Mouse (Mus musculus): ENCODE data around the gene Shbg.

Gene Shbg

DNA sequence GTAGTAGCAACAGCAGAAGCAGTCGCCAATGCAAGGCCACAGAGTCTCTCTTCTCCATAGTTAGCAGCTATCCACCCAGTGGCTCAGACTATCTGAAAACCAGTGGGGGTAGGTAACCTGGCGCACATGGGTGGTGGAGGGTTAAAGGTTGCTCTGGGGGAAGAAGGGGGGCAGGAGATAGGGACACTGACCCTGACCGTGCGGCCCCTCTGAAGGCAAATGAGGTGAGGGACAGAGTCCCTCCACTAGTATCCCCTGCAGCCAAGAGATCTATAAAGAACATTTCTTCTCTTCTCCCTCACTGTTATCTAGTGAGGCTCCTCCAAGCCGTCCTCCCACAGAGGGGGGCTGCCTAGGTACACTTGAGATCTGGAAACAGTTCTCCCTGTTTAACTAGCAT lies at the start of gene Shbg:
Gene Shbg (minus strand): TSS at position 101 of the 400 bp plus-strand sequence.
- no peak for DNase-seq

DNA sequence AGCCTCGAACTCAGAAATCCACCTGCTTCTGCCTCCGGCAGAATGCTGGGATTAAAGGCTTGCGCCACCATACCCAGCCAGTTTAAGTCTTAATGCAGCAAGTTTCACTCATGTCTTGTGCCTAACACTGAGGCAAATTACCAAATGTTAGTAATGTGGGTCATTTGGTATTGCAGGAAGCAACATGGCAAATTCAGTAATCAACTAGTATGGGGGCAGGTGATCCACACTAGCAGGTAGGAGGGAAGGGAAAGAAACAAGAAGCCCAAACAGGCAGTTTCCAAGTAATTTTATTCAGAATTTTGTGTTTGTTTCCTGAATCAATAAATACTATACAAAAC lies 48.9 kb upstream of the Shbg start:
- DNase-seq = no peak

DNA sequence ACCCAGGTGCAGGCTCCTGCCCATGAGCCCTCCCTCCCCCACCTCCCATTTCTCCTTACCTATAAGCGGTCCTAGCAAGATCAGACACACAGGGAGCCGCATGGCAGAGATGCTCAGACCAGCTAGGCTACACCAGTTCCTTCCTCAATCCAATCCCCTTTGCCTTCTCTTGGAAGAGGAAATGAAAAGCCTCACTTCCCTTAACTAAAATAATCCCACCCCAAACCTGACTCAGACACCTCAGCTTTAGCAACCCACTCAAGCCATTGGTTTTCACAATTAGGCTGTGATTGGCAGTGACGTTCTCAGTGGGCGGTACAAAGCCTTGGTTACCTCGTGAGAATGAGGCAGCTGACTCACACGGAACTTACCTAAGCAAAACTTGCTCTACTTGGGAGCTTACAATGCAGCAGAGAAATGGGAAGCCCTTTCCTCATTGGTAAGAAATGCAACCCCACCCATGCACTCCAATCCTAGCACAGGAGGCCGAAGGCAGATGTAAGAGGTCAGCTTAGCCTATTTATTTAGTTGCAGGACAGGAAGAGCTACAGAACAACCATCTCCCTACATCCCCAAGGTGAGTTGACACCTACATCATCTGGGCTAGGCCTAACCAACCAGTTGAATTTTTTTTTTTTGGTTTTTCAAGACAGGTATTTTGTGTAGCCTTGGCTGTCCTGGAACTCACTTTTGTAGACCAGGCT lies 48.4 kb upstream of the Shbg start, which contains the start of gene Cd68:
Gene Cd68 (minus strand): TSS at position 193 of the 704 bp plus-strand sequence.
- peak; percentile 50 for DNase-seq

DNA sequence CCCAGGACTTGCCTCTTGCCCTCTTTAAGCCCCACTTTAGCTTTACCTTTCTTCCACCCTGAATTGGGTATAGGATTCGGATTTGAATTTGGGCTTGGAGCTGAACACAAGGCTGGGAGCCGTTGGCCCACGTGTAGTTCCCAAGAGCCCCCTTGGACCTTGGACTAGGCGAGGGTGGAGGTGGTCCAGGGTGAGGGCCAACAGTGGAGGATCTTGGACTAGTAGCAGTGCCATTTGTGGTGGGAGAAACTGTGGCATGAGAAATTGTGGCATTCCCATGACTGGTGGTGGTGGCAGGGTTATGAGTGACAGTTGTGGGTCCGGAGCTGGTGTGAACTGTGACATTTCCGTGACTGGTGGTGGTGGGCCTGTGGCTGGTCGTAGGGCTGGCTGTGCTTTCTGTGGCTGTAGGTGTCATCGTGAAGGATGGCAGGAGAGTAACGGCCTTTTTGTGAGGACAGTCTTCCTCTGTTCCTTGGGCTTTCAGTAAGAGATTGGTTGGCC lies 47.8 kb upstream of the Shbg start:
- DNase-seq = no peak

DNA sequence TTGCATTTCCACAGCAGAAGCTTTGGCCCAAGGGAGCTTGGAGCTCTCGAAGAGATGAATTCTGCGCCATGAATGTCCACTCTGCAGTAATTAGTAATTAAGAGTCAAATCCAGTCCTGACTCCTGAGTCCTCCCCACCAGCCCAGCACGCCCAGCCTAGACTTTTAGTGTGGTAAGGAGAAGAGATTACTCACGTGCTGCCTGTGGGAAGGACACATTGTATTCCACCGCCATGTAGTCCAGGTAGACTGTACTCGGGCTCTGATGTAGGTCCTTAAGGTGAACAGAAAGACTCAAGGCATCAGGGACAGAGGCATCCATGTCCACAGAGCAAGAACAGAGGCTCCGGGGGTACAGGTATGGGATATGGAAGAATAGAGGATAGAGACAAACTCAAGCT lies 47.1 kb upstream of the Shbg start:
- DNase-seq = no peak

DNA sequence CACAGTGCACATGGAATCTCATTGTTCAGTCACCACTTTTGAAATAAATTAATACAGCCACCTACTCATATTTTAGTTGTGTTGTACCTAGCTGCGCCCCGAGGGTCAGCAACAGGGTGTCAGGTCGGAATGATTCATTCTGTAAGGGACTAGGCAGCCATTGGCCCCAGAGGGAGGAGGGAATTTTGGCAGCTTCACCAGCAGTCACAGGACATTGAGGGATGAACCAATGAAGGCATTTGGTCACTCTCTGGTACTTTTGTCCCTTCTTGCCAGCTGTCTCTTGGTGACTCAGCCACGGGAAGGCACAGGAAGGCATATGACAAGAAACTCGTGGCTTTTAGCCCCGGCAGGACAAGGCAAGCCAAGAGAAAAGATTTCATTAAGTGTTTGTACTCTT lies 46.1 kb upstream of the Shbg start:
- DNase-seq = no peak

DNA sequence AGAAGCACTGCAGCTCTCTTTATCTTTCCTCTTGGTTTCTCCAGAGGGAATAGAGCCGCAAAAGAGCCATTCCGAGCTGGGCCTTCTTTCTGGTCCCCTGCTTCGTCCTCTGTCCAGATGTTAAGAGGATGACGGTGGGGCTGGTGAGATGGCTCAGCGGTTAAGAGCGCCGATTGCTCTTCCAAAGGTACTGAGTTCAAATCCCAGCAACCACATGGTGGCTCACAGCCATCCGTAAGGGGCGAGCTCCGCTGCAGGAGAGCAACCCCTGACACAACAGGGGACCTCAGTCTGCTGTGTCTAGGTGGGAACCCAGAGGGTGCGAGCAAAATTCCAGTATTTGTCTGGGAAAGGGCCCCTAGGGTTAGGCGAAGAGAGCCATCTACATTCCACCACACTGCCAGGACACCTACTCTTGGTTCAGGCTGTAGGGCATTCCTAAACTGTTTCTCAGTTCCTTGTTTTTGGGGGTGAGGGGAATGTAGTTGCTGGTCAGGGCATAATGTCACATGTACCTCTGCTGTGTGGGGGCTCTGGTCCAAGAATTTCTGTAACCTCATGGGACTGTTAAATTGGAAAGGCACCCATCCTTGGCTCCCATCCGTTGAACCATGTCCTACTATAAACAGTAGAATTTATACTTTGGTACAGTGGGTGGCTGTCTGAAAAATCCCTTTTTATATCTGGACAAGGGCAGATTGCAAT lies 45.4 kb upstream of the Shbg start:
- no peak for DNase-seq

DNA sequence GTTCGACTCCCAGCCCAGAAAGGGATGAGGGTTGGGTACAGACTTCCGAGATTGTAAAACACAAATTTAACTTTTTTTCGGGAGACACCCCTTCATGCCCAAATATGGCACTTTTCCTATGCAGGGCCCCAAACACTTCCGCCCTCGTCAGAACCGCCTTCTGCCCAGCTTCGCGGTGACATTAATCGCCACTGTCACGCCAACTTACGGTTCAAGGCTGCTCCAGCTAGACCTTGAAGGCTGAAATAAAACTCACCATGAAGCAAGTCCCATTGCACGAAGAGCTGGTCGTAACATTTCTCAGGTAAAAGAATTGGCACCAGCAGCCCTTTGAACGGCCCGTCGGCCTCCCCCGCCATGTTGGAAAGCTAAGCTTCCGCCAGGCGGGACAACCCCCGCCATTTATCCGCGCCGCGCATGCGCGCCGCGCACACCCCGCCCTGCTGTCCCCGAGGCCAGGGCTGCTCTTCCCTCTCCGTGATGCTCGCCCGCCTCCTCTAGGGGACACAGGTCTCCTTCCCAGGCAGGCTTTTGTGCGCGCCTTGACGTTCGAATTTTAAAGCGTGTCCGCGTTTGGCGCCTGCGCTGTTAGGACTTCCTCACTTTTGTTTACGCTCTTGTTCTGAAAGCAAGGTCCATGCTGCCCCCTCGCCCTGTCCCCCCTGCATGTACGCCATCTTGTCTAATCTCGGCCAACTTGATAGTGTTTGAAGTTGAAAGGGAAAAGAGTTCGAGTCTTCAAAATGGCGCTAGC lies 44.7 kb upstream of the Shbg start, which contains the start of gene Mpdu1:
Gene Mpdu1 (minus strand): TSS at position 430 of the 754 bp plus-strand sequence.
- DNase-seq = peak; percentile 98

DNA sequence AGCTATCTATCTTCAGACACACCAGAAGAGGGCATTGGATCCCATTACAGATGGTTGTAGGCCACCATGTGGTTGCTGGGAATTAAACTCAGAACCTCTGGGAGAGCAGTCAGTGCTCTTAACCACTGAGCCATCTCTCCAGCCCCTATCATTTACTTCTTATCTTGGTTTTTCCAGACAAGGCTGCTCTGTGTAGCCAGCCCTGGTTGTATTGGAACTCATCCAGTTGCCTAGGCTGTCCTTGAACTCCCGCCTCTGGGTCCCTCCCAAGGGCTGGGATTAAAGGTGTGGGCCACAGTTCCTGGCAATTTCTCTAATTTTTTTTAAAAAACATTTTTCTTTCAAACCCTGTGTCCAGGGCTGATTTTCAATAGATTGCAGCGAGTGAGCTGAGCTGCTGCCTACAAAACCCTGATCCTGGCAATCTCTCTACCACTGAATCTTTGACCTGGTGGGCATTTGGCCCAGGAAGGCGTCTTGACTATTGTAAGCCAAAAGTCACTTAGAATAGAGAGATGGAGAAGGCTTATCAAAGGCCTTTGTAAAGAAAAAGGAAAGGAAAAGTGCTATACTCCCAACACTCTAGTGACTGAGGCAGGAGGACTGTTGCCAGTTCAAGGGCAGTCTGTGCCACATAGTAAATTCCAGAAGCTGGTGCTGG lies 43.6 kb upstream of the Shbg start:
- DNase-seq = no peak

DNA sequence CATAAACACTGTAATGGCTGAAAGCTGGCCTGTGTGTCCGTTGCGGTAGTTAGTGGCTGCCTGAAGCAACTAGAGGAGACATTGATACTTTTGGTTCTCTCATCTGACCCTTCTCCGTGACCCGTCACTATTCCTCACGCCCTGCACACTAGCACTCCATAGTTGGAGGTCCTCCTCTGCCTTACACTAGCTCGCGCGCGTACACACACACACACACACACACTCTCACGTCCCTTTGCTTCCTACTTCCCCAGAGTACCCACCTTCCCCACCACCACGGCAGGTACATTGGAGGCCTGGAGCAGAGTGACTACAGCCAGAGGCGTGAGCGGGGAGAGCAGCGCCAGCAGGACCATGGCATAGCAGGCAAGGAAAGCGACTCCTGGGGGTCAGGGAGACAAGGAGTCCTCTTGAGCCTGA lies 39.8 kb upstream of the Shbg start:
- DNase-seq = no peak

DNA sequence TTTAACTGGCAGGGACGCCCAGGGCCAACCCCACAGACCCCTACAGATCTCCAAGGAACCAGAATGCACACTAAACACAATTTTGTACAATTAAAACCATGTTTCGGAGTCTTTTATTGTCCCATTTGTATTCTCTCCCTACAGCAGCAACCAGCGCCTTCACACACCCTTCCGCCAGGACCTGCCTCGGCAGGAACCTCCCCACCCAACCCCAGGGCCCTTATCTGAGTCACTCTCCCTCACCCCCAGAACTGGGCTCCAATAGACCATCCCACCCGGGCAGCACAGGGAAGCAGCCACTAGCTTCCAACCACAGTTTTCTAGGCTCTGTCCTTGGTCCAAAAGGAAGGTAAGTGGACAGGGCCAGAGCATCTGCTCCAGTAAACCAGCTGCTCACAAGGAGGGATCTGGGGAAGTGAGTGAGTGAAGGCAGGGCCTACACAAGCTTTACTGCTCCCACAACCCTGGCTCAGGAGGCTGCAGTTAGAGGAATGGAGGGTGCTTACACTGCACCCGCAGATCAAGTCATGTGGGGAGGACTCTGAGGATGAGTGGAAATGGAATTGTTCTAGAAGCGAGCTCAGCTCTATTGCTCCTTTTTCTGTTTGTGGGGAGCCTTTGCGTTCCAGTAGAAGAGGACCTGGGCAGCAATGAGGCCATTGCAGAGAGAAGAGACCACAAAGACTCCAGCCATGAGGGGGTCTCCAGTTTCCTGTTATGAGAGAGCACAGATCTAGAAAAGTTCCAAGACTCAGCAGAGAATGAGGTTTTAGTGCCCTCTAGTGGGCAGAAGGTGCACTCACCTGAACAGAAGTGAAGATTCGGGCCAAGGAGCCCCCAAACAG lies 39.1 kb upstream of the Shbg start:
- peak; percentile 86 for DNase-seq

DNA sequence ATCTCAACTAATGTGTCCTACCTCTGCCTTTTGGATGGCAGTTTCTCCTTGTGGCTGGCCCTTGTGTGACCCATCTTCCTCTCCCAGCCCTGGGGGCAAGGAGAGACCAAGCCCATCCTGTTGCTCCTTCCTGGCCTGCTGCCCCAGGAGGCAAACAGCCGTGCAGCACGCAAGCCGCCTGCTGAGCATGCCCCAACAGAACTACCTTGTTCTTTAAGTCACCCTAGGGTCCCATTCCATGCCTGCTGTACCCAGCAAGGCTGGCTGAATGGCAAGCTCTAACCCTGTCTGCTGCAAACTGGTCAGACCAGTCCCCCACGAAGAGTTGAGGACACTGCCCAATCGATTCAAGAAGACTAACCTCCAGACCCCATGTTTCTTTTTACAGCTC lies 38.4 kb upstream of the Shbg start:
- no peak for DNase-seq

DNA sequence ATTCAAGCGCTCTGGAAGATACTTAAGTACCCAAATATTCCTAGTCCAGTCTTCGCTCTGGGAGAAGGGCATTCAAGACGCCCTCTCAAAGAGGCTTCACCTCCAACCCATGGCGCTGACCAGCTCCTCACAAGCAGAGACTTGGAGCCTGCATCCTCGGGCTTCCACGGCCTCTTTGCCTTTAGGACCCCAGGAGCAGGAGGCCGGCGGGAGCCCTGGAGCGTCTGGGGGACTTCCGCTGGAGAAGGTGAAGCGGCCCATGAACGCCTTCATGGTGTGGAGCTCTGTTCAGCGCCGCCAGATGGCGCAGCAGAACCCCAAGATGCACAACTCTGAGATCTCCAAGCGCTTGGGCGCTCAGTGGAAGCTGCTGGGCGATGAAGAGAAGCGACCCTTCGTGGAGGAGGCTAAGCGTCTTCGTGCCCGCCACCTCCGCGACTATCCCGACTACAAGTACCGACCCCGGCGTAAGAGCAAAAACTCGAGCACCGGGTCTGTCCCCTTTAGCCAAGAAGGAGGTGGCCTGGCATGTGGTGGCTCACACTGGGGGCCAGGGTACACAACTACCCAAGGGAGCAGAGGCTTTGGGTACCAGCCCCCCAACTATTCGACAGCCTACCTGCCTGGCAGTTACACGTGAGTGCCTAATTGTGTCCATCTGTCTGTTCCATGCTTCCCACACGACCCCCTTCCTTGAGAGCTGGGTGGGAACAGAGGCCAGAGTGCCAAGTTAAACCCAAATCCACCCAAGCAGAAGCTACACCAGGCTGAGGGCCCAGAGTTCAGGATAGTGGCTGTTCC lies 37.8 kb upstream of the Shbg start, which contains the start of gene Sox15:
Gene Sox15 (plus strand): TSS at position 51 of the 801 bp plus-strand sequence.
- DNase-seq = peak; percentile 90

DNA sequence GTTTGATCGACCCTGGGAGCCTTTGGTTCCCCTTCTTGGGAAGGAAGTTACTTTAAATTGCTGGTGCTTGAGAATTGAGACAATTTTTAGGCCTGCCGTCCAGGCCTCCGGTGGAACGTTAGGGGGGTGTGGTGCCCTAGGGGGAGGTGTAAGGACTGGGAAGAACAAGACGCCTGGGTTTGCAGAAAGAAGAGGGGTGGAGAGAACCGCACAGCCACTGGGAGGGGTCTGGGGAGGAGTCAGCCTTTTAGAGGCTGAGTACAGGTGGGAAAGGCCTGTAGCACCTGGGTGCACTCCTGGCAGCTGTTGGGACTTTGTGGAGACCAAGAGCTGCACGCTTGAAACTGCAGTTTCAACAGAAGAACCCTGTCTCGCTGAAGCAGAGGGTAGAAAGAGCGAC lies 37.1 kb upstream of the Shbg start:
- DNase-seq = peak; percentile 8

DNA sequence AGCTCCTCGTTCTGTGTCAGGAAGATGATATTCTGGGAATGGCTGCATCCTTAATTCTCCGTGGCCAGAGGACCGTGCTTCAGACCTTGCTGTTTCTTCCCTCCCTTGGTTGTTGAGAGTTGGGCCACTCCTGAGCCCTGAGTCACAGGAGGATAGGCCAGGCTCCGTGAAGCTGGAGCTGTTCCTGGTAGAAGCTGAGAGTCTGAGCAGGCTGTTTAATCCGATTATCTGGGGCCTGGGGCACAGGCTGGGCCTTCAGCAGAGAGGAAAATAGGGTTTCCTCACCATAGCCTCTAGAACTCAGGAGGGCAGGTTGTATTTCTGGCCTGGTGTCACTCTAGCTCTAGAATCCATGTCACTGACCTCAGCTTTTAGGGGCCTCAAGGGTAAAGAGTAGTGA lies 35.7 kb upstream of the Shbg start:
- peak; percentile 12 for DNase-seq

DNA sequence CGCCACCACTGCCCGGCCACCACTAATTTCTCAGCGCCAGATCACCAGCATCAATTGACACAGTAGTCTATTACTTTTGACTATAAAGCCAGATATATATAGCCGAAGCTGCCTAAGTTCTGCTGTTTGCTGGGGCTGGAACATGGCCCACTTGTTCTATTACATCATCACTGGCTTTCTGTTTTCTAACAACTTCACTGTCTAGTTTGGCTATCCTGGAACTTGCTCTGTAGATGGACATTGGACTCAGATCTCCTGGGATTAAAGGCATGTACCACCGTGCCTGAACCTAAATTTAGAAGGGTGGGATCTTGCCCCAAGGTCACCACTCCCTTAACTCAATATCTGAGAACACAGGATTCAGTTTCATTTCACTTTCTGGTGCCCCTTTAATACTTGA lies 28.2 kb upstream of the Shbg start:
- no peak for DNase-seq

DNA sequence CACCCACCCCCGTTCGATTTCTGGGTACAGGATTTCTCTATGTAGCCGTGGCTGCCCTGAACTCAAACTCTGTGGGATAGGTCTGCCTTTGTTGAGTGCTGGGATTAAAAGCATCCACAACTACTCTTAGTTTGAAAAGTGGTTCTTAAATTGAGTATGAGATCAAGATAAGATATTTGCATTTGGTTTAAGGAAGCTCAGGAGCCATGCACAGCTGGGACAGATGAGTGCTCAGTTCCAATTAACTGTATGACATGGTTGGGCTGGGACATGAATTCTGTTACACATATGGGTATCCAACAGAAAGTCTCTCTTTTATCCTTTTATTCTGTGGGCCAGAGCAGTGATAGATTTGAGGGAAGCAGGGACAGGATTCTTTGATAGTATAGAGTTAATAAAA lies 17.8 kb upstream of the Shbg start:
- no peak for DNase-seq

DNA sequence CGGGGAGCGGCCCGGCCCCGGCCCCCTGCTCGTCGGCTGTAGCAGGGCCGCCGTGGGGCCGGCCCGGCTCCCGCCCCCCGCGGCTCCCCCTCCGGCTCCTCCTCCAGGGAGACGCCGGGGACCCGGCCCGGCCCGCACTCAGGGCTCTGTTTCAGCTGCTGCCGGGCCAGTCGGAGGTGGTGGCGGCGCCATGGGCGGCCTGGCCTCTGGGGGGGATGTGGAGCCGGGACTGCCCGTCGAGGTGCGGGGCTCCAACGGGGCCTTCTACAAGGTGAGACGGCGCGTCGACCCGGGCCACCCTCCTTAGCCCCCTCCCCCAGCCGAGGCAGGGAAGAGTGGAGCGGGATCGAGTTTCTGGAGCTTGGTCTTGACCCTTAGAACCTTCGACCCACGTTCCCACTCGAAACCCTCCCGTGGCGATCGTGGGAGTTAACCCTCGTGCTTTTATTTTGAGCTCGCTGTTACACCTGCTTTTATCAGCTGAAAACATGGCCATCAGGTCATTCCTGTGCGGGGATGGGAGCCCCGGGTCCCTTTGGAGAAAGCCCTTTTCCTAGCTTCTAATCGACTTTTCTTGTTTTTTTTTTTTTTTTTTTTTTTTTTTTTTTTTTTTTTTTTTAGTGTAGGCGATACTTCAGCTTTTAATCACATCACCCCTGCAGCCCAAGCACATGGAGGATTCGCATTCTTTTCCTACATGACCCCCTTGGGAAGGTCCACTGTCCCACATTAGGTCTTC lies 15.6 kb upstream of the Shbg start:
- no peak for DNase-seq

DNA sequence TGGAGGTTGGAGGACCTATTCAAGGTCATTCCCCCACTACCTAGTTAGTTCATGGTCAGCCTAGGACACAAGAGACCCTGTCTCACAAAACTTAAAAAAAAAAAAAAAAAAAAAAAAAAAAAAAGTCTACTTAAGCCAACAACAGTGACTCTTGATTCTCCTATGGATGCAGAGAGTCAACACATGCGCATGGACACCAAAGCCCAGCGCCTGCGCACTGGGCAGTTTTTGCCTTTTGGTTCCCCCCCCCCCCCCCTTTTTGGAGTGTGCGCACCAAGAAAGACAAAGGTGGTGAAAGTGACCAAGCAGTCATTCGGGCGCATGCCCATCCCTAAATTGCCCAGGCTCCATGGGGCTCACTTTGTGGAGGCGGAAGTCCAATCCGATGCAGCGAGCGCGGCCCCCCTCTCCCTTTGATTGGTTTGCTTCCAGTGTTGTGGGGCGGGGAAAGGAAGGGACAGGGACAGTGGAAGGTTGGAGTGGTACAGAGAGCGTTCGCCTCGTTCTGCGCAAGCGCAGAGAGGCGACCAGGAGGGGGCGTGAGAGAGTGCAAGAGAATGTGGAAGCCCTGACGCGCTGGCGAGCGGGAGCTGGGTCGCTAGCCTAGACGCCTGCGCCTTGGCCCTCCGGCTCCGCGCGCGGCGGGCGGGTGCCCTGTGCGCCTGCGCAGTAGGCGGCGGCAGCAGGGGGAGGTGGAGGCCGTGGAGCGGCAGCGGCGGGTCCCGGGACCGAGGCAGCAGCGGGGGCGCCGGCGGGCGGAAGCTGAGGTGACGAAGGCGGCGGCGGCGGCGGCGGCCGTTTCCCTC lies 14.8 kb upstream of the Shbg start, which contains the start of gene Fxr2:
Gene Fxr2 (plus strand): TSS at position 707 of the 806 bp plus-strand sequence.
- peak; percentile 99 for DNase-seq

All from embryo, embryonic 11 days (tissue).